Mouse (Mus musculus) forebrain, postnatal 0 days (tissue): ENCODE measurements at regions not wholly inside any gene's neighbourhood (a gene's known extent, or its start where the extent isn't known, plus 50 kb on each side); places are given as distances from the start of the nearest gene placed in this dataset.

Experiments used
- ATAC-seq: fragments of 200-750 bp; cut with Nextera tagmentation; 2 replicates; pipeline ENCODE4 v1.8.0; 2017; ENCODE audit warnings: mild to moderate bottlenecking, moderate library complexity
- DNase-seq: peaks from one replicate; pipeline ENCODE4 v3.0.0-alpha.2; 2015
- H3K27ac ChIP-seq: fragments of 300-500 bp; sonication (generic); 2 replicates; pipeline ENCODE4 v1.5.1; 2014; ENCODE audit warnings: low read depth, mild to moderate bottlenecking, antibody characterized with exemption, low read length, moderate library complexity, mixed read lengths
- H3K27me3 ChIP-seq: fragments of 300-500 bp; sonication (generic); 2 replicates; pipeline ENCODE4 v1.6.1; 2014; ENCODE audit warnings: mild to moderate bottlenecking, low read length, mixed read lengths; ENCODE audit not compliant: insufficient read depth
- H3K36me3 ChIP-seq: fragments of 300-500 bp; sonication (generic); 2 replicates; pipeline ENCODE4 v1.6.1; 2014; ENCODE audit warnings: mild to moderate bottlenecking, moderate library complexity; ENCODE audit not compliant: insufficient read depth
- H3K4me1 ChIP-seq: fragments of 300-500 bp; sonication (generic); 2 replicates; pipeline ENCODE4 v1.6.1; 2014; ENCODE audit warnings: antibody characterized with exemption; ENCODE audit not compliant: insufficient read depth
- H3K4me2 ChIP-seq: fragments of 300-500 bp; sonication (generic); 2 replicates; pipeline ENCODE4 v1.6.1; 2014; ENCODE audit warnings: low read depth, mild to moderate bottlenecking, moderate library complexity
- H3K4me3 ChIP-seq: fragments of 300-500 bp; sonication (generic); 2 replicates; pipeline ENCODE4 v1.5.1; 2014; ENCODE audit warnings: low read depth, low read length, mixed read lengths
- H3K9ac ChIP-seq: fragments of 300-500 bp; sonication (generic); 2 replicates; pipeline ENCODE4 v1.6.1; 2014; ENCODE audit warnings: mild to moderate bottlenecking
- H3K9me3 ChIP-seq: fragments of 300-500 bp; sonication (generic); 2 replicates; pipeline ENCODE4 v1.6.1; 2016; ENCODE audit warnings: low read length
- CTCF ChIP-seq: sonication (generic); IDR thresholded peaks from 2 replicates; pipeline ENCODE4 v1.5.1; 2016; ENCODE audit warnings: antibody characterized with exemption, control low read depth, low read depth
- WGBS: fragments of 180-500 bp; shearing (Covaris S2); extraction: QIAGEN DNeasy Blood & Tissue Kit; methylation state at CpG from one replicate; pipeline ENCODE4 v1.1.7; 2014; 5-methylcytosine and 5-hydroxymethylcytosine counted together

GRCm38 (mm10) chr2:48558641-48559040 lies 255.3 kb upstream of the Acvr2a start:
- no peak for DNase-seq
- Histone ChIP-seq H3K27ac (no peak overlapping the region), H3K9ac (no peak overlapping the region), H3K4me2 (no peak overlapping the region), H3K4me3 (no peak overlapping the region), H3K9me3 (no peaks in the 10 kb centered on the region), H3K4me1 (no peaks in the 10 kb centered on the region), H3K27me3 (no peaks in the 10 kb centered on the region), H3K36me3 (no peaks in the 10 kb centered on the region)
- no peak for ATAC-seq
- WGBS, result 89% methylated on average over 3 of the region's 3 CpGs
- no peak for TF ChIP-seq CTCF

GRCm38 (mm10) chr2:48563636-48564035 lies 250.3 kb upstream of the Acvr2a start:
- Histone ChIP-seq H3K4me1 (no peaks in the 10 kb centered on the region), H3K36me3 (no peaks in the 10 kb centered on the region), H3K4me2 (no peak overlapping the region), H3K27me3 (no peaks in the 10 kb centered on the region), H3K9me3 (no peaks in the 10 kb centered on the region), H3K9ac (no peak overlapping the region), H3K4me3 (no peak overlapping the region), H3K27ac (no peak overlapping the region)
- peak; percentile 5; the same call in 1 of the 2 replicates for ATAC-seq
- WGBS, result 81% methylated on average over 3 of the region's 3 CpGs
- TF ChIP-seq CTCF, result no peak
- DNase-seq, result no peak

- no peak overlapping the region for H3K4me2 ChIP-seq
- ATAC-seq (peak; percentile 84), DNase-seq (peak; percentile 75)
- no peaks in the 10 kb centered on the region for H3K4me1 ChIP-seq
- no peak overlapping the region for H3K27ac ChIP-seq
- no peak overlapping the region for H3K9ac ChIP-seq
- no peak overlapping the region for H3K4me3 ChIP-seq
- H3K36me3 ChIP-seq, result no peaks in the 10 kb centered on the region
- 55% methylated on average over 4 of the region's 4 CpGs for WGBS
- H3K9me3 ChIP-seq, result no peaks in the 10 kb centered on the region
- H3K27me3 ChIP-seq, result no peaks in the 10 kb centered on the region
- no peak for TF ChIP-seq CTCF
These were observed 249.7 kb upstream of the Acvr2a start for GRCm38 (mm10) chr2:48564170-48564569.

DNA sequence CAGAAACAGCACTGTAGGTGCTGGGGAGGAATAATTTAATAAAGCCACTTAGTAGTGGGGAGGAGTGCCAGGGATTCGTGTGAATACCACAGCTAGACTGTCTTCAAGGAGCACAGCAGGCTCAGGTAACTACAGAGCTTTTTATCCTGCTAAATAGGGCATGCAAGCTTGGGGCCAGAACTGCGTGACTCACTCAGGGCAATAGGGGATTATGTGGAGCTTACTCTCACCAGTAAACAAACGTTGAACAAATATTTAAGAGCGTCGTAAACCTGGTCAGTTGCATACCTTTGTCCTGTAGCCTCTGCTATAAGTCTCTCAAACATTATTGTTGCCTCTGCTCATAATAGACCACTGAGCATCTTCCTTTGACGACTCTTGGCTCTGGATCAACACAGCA lies 246.0 kb upstream of the Acvr2a start:
- Histone ChIP-seq H3K9me3 (no peaks in the 10 kb centered on the region), H3K36me3 (no peaks in the 10 kb centered on the region), H3K27me3 (no peaks in the 10 kb centered on the region), H3K4me3 (no peak overlapping the region), H3K27ac (no peak overlapping the region), H3K4me2 (no peak overlapping the region), H3K9ac (no peak overlapping the region), H3K4me1 (no peaks in the 10 kb centered on the region)
- ATAC-seq (no peak), DNase-seq (no peak)
- 24% methylated on average over 6 of the region's 6 CpGs for WGBS
- TF ChIP-seq CTCF, result no peak

DNA sequence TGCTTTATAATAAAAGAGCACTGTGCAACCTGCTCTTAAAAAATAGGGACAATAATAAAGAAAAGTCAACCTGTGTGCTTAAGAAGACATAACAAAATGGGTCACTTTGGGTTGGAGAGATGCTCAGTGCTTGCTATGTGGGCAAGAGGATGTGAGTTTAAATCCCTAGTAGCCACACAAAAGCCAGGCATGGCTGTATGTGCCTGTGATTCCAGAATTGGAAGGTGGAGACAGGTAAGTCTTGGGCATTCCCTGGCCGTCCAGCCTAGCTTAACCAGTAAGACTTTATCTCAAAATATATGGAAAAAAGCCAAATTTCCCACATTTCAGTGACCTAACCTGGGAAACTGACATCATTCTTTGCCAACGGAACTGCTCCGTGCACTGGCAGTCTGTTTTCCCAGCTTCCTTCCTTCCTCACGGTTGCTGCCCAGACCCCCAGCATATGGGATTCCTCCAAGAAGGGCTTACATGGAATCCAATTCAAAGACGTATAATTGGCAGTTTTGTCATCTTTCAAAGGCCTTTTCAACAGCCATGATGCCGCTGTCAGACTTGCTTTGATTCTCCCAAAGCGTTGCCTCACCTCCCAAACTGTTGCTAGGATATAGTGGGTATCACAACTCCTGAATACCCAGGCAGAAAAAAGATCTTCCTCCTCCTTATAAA lies 227.6 kb upstream of the Acvr2a start:
- Histone ChIP-seq H3K9me3 (no peaks in the 10 kb centered on the region), H3K36me3 (no peaks in the 10 kb centered on the region), H3K4me3 (no peak overlapping the region), H3K4me2 (no peak overlapping the region), H3K9ac (no peak overlapping the region), H3K4me1 (peaks cover 12% of the 10 kb centered on the region), H3K27ac (0 out of 2 replicates have a peak overlapping the region, but pooled peaks have one; percentile 15), H3K27me3 (no peaks in the 10 kb centered on the region)
- peak; percentile 63 for DNase-seq
- no peak for TF ChIP-seq CTCF
- 13% methylated on average over 7 of the region's 7 CpGs for WGBS
- ATAC-seq, result peak; percentile 88

GRCm38 (mm10) chr2:48586831-48587169 lies 227.1 kb upstream of the Acvr2a start:
- no peak for DNase-seq
- peak; percentile 73 for ATAC-seq
- no peak overlapping the region for H3K4me2 ChIP-seq

DNA sequence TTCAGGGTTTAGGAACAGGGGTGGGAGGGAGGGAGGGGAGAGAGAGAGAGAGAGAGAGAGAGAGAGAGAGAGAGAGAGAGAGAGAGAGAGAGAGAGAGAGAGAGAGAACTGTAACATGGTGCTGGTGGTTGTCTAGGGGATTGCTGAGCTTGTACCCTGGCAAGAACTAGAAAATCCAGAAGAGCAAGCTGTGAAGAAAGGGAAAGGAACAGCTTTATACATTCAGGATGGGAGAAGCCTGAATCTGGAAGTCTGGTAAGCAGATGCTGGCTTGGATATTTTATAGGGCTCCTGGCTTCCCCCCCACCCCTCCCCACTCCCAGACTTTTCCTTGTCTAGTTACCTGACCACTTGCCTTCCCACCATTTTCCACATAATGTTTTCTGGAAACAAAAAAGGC lies 224.2 kb upstream of the Acvr2a start:
- ATAC-seq (no peak), DNase-seq (no peak)
- Histone ChIP-seq H3K27me3 (no peaks in the 10 kb centered on the region), H3K4me1 (peaks cover 12% of the 10 kb centered on the region), H3K4me2 (no peak overlapping the region), H3K9me3 (no peaks in the 10 kb centered on the region), H3K27ac (no peak overlapping the region), H3K9ac (no peak overlapping the region), H3K36me3 (no peaks in the 10 kb centered on the region), H3K4me3 (no peak overlapping the region)
- no peak for TF ChIP-seq CTCF

More at GRCm38 (mm10) chr2:48586831-48587169, 227.1 kb upstream of the Acvr2a start:
- no peaks in the 10 kb centered on the region for H3K27me3 ChIP-seq
- no peaks in the 10 kb centered on the region for H3K36me3 ChIP-seq
- no peak overlapping the region for H3K4me3 ChIP-seq
- H3K9me3 ChIP-seq, result no peaks in the 10 kb centered on the region
- WGBS, result 32% methylated on average over 4 of the region's 4 CpGs
- H3K27ac ChIP-seq, result 0 out of 2 replicates have a peak overlapping the region, but pooled peaks have one; percentile 3
- no peak overlapping the region for H3K9ac ChIP-seq
- H3K4me1 ChIP-seq, result peaks cover 12% of the 10 kb centered on the region
- TF ChIP-seq CTCF, result no peak
